Mouse (Mus musculus): ENCODE measurements around the gene Smad6.
A peak's percentile ranks its signal among the peaks of the same experiment; 100 is the strongest.

Smad6 gene

DNA sequence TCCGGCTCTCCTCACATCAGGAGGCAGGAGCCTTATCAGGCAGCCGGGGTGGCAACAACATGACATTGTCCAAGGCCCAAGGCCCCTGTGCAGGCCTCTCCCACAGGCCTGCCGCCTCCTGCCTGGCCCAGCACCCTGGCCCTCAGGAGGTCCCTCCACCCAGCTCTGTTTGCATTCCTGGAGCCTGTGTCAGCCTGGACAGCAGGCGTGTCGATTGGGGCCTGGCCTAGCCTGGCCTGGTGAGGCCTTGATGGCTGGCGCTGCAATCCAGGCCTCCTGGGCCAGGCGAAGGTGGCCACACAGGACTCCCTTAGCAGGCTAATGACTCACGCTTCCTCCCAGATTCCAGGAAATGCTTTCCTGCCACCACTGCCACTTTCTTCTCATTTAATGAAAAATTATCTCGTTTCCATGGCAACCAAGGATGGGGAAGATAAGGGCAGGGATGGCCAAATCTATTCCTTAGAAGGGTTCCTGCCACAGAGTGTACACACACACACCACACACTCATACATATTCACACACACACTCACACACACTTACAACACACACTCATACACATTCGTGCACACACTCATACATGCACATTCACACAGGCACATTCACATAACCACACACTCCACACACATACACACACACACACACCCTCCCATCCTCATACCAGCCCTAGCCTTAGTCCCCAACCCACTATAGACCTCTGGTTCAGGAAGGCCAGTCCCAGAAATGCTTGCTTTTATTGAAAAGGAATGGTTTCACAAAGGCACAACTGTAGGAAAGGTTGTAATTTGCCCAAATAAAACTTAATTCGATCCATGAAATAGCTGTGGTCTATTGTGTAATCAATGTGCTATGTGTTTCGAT lies 79.9 kb downstream of the Smad6 start:
- Histone ChIP-seq H3K27me3 (ENCODE audit: control insufficient read depth, insufficient read depth, low read length, poor library complexity, severe bottlenecking) (no peaks in the 10 kb centered on the region), H3K36me3 (ENCODE audit: control insufficient read depth, insufficient read depth, low read length, poor library complexity, severe bottlenecking) (no peaks in the 10 kb centered on the region)
- no peak for DNase-seq (ENCODE audit: low read depth, low spot score)

DNA sequence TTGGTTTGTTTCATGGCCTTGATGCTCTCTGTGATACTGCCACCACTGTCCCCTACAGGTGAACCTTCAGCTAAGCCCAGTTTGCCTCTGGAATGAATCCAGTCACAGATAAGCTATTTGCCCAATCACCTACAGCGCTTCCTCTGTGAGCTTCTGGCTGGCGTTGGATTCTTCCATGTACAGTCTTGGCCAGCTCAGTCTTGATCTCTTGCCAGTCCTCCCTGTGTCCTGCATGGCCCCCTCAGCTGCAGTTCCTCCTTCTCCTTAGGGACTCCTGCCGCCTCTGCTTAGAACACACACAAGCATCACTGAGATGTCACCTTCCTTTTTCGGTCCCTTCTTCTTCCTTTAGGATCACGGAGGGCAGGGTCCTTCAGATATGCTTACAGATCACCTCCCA lies 85.6 kb downstream of the Smad6 start:
- no peaks in the 10 kb centered on the region for H3K27me3 ChIP-seq (ENCODE audit: control insufficient read depth, insufficient read depth, low read length, poor library complexity, severe bottlenecking)
- DNase-seq (ENCODE audit: low read depth, low spot score) = no peak
- H3K36me3 ChIP-seq (ENCODE audit: control insufficient read depth, insufficient read depth, low read length, poor library complexity, severe bottlenecking) = no peaks in the 10 kb centered on the region

DNA sequence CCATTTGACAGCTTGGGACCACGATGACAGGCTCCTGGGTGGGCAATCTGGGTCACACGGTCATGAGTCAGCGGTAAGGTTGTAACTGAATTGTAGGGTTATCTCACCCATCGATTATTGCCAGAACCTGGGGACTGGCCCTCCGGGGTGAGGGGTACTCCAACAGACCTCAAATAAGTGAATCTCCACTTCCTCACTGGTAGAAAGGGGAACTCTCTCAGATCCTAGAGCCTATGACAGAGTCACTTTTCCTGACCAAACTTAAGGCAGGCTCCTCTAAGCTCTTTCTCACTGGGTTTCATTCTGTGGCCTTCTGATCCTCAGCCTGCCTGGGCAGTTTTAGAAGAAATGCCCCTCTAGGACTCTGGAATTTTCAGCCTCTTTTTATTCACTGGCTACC lies 88.8 kb downstream of the Smad6 start:
- DNase-seq (ENCODE audit: low read depth, low spot score) = no peak
- no peaks in the 10 kb centered on the region for H3K36me3 ChIP-seq (ENCODE audit: control insufficient read depth, insufficient read depth, low read length, poor library complexity, severe bottlenecking)
- H3K27me3 ChIP-seq (ENCODE audit: control insufficient read depth, insufficient read depth, low read length, poor library complexity, severe bottlenecking) = no peaks in the 10 kb centered on the region

DNA sequence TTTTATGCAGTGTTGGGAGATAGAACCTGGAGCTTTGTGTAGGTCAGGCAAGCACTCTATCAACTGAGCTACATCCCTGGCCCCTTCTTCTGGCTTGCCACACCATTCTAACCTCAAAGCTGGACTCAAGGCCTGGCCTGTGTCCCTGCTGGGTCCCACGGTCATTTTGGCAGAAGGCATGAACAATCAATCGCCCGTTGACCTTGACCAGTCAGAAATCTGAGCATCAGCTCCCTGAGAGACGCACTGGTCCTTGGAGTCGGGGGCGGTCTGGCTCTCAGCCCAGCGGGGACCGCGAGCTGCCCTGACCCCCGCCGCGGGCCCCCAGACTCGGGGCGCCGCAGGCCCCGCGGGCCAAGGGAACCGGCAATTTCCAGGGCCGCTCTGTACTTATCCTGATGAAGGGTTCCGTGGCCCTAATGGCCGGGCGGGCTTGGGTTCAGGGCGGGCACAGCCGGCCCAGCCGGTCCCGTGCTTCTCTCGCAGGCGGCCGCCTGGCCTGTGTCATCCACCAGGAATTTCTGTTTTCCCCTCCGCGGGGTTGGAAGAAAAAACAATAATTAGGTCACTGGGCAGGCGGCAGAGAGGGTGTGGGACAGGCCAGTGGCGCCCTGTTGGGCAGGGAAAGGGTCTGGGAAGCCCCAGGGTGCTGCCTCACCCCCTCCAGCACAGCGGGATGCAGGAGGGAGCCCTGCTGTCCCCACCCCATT lies 94.4 kb downstream of the Smad6 start:
- Histone ChIP-seq H3K27me3 (ENCODE audit: control insufficient read depth, insufficient read depth, low read length, poor library complexity, severe bottlenecking) (no peaks in the 10 kb centered on the region), H3K36me3 (ENCODE audit: control insufficient read depth, insufficient read depth, low read length, poor library complexity, severe bottlenecking) (no peaks in the 10 kb centered on the region)
- DNase-seq (ENCODE audit: low read depth, low spot score) = no peak

DNA sequence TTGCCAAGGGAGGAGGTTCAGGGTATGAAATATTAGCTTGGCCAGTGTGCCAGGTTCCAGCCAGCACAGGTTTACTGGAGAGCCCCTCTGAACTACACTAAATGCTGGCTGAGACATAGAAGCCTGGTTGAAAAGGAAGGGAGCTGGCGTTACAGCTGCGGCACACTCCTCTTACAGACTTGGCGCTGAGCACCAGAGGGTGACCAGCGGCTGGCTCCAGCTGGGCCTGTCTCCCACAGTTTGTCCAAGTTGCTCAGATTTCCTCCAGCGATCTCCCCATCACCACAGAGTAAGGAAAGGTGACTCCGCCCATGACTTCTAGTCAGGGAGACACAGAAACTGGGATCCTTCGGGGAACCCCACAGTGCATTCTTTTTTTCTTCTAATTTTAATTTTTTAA lies 95.5 kb downstream of the Smad6 start:
- no peak for DNase-seq (ENCODE audit: low read depth, low spot score)
- no peaks in the 10 kb centered on the region for H3K27me3 ChIP-seq (ENCODE audit: control insufficient read depth, insufficient read depth, low read length, poor library complexity, severe bottlenecking)

GRCm38 (mm10) chr9:63923190-63923717 lies 98.6 kb downstream of the Smad6 start:
- Histone ChIP-seq H3K36me3 (ENCODE audit: control insufficient read depth, insufficient read depth, low read length, poor library complexity, severe bottlenecking) (no peaks in the 10 kb centered on the region), H3K27me3 (ENCODE audit: control insufficient read depth, insufficient read depth, low read length, poor library complexity, severe bottlenecking) (no peaks in the 10 kb centered on the region)
- DNase-seq (ENCODE audit: low read depth, low spot score) = no peak

More for the DNA sequence above, 95.5 kb downstream of the Smad6 start:
- no peaks in the 10 kb centered on the region for H3K36me3 ChIP-seq (ENCODE audit: control insufficient read depth, insufficient read depth, low read length, poor library complexity, severe bottlenecking)

DNA sequence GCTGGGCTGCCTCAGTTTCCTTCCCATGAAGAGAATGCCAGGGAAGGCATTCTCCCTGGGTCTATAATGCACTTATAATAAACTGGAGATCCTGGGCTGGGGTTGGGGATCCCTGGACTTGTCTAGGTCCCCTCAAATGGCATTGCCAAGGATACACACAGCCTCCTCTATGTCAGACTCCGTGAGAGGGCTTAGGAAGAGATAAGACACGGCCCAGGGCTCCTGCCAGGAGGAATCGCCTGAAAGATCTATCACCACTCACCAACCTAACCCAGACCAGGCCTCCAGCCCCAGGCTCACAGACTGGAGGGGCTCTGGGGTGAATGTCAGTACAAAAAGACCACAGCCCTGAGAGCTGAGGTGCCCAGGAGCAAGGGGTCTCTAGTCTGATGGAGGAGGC lies 102.2 kb downstream of the Smad6 start:
- Histone ChIP-seq H3K36me3 (ENCODE audit: control insufficient read depth, insufficient read depth, low read length, poor library complexity, severe bottlenecking) (no peaks in the 10 kb centered on the region), H3K27me3 (ENCODE audit: control insufficient read depth, insufficient read depth, low read length, poor library complexity, severe bottlenecking) (no peaks in the 10 kb centered on the region)
- DNase-seq (ENCODE audit: low read depth, low spot score) = no peak

GRCm38 (mm10) chr9:63919001-63919555 lies 102.8 kb downstream of the Smad6 start:
- no peaks in the 10 kb centered on the region for H3K36me3 ChIP-seq (ENCODE audit: control insufficient read depth, insufficient read depth, low read length, poor library complexity, severe bottlenecking)
- no peak for DNase-seq (ENCODE audit: low read depth, low spot score)

GRCm38 (mm10) chr9:63918245-63918644 lies 103.6 kb downstream of the Smad6 start:
- no peaks in the 10 kb centered on the region for H3K27me3 ChIP-seq (ENCODE audit: control insufficient read depth, insufficient read depth, low read length, poor library complexity, severe bottlenecking)
- DNase-seq (ENCODE audit: low read depth, low spot score) = peak; percentile 72
- H3K36me3 ChIP-seq (ENCODE audit: control insufficient read depth, insufficient read depth, low read length, poor library complexity, severe bottlenecking) = no peaks in the 10 kb centered on the region

More at GRCm38 (mm10) chr9:63919001-63919555, 102.8 kb downstream of the Smad6 start:
- no peaks in the 10 kb centered on the region for H3K27me3 ChIP-seq (ENCODE audit: control insufficient read depth, insufficient read depth, low read length, poor library complexity, severe bottlenecking)

GRCm38 (mm10) chr9:63916441-63916840 lies 105.4 kb downstream of the Smad6 start:
- no peak for DNase-seq (ENCODE audit: low read depth, low spot score)
- Histone ChIP-seq H3K36me3 (ENCODE audit: control insufficient read depth, insufficient read depth, low read length, poor library complexity, severe bottlenecking) (no peaks in the 10 kb centered on the region), H3K27me3 (ENCODE audit: control insufficient read depth, insufficient read depth, low read length, poor library complexity, severe bottlenecking) (no peaks in the 10 kb centered on the region)

DNA sequence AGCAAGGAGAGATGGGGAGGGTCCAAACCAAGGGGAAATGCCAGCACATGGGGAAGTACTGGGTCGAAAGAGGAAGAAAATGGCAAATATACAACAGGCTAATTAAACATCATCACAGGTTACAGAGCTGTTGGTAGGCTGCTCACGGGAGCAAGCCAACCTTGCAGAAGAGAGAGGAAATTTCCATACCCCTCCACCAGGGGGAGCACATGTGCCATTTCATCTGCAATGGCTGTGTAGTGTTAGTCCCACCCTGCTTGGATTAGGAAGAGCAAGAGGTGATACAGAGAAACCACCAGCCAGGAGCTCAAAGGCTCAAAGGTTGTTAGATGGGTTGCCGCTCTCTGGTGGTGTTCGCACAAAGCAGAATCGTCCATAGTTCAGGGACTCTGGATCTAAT lies 105.9 kb downstream of the Smad6 start:
- DNase-seq (ENCODE audit: low read depth, low spot score) = peak; percentile 63
- Histone ChIP-seq H3K36me3 (ENCODE audit: control insufficient read depth, insufficient read depth, low read length, poor library complexity, severe bottlenecking) (no peaks in the 10 kb centered on the region), H3K27me3 (ENCODE audit: control insufficient read depth, insufficient read depth, low read length, poor library complexity, severe bottlenecking) (no peaks in the 10 kb centered on the region)

GRCm38 (mm10) chr9:63914944-63915343 lies 106.9 kb downstream of the Smad6 start:
- DNase-seq (ENCODE audit: low read depth, low spot score) = no peak
- Histone ChIP-seq H3K27me3 (ENCODE audit: control insufficient read depth, insufficient read depth, low read length, poor library complexity, severe bottlenecking) (no peaks in the 10 kb centered on the region), H3K36me3 (ENCODE audit: control insufficient read depth, insufficient read depth, low read length, poor library complexity, severe bottlenecking) (no peaks in the 10 kb centered on the region)

GRCm38 (mm10) chr9:63912051-63912450 lies 109.8 kb downstream of the Smad6 start:
- Histone ChIP-seq H3K36me3 (ENCODE audit: control insufficient read depth, insufficient read depth, low read length, poor library complexity, severe bottlenecking) (no peaks in the 10 kb centered on the region), H3K27me3 (ENCODE audit: control insufficient read depth, insufficient read depth, low read length, poor library complexity, severe bottlenecking) (no peaks in the 10 kb centered on the region)
- DNase-seq (ENCODE audit: low read depth, low spot score) = no peak

GRCm38 (mm10) chr9:63909618-63910017 lies 112.2 kb downstream of the Smad6 start:
- Histone ChIP-seq H3K36me3 (ENCODE audit: control insufficient read depth, insufficient read depth, low read length, poor library complexity, severe bottlenecking) (no peaks in the 10 kb centered on the region), H3K27me3 (ENCODE audit: control insufficient read depth, insufficient read depth, low read length, poor library complexity, severe bottlenecking) (no peaks in the 10 kb centered on the region)
- DNase-seq (ENCODE audit: low read depth, low spot score) = peak; percentile 78

DNA sequence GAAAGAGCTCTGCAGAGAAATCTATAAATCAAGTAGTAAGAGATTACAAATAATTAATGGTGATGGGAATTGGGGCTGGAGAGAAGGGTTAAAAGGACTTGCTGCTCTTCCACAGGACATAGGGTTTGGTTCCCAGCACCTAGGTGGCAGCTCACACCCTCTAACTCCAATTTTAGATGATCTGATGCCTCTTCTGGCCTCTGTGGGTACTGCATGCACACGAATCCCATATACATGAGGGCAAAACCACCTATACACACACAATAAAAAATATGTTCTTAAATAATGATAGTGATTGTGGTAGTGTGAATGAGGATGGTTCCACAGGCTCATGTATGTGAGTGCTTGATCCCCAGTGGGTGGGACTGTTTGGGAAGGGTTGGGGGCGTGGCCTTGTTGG lies 117.3 kb downstream of the Smad6 start:
- no peak for DNase-seq (ENCODE audit: low read depth, low spot score)
- no peaks in the 10 kb centered on the region for H3K36me3 ChIP-seq (ENCODE audit: control insufficient read depth, insufficient read depth, low read length, poor library complexity, severe bottlenecking)
- H3K27me3 ChIP-seq (ENCODE audit: control insufficient read depth, insufficient read depth, low read length, poor library complexity, severe bottlenecking) = no peaks in the 10 kb centered on the region

All from splenic B cell, adult 2 months (primary cell).